Mouse (Mus musculus) right cerebral cortex, adult 18-20 months (tissue): Measurements from ENCODE around the gene Mmrn2.
A peak's percentile ranks its signal among the peaks of the same experiment; 100 is the strongest.

Experiments
- DNase-seq: peaks from one replicate; pipeline ENCODE4 v3.0.0; 2022; ENCODE audit warnings: mixed read lengths

Mmrn2 gene

DNA sequence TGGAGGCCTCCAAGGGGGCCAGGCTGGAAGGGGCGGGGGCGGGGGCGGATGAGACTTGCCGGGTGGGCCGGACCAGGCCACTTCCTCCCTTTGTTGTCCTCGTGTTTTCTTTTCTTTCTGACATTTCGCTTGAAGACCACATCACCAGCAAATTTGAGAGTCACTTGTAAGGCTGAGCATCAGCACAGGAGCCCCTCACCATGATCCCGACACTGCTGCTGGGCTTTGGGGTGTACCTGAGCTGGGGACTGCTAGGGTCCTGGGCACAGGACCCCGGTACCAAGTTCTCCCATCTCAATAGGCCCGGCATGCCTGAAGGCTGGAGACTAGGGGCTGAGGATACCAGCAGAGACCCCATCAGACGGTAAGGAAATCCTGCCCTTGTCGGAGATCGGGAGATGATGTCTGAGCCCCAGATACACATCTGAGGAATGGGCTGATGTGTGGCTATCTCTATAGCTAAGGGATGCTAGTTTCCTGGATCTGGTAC, at the start of gene Mmrn2:
TSS of gene Mmrn2 (plus strand) at position 51 of the 490 bp plus-strand sequence.
- no peak for DNase-seq

DNA sequence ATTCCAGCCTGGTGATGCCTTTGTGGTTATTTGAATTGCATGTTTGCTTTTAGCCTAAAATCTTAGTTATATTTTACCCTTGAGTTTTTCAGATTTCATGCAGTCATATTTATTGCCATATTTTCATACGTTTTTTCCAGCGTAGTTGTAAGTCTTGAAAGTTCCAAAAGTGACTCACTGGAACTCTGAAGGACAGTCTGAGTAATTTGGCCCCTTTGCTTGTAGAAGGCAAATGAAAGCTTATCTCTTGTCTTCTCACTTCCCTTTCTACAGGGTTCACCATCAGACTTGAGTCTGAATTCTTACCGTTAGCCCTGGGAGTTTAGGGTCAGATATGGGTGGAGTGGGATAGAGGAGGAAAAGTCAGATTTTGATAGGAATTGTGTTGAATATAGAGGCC, 48.7 kb upstream of the Mmrn2 start:
- no peak for DNase-seq

DNA sequence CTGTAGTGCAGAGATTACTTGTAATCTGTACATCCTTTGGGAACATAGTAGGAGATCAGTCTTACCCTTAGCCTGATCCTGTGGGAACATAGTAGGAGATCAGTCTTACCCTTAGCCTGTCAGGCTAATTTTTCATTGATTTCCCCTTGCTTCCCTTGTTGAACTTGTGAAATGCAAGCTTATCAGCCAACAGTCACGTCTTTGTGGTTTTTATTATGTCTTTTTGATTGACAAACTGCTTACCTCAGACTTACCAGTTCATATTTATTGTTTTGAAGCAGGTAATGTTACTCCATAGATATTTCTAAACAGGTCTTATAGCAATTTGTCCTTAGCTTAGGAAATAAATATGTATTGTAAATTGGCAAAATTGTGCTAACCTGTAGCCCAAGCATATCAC, 47.6 kb upstream of the Mmrn2 start:
- DNase-seq: no peak

DNA sequence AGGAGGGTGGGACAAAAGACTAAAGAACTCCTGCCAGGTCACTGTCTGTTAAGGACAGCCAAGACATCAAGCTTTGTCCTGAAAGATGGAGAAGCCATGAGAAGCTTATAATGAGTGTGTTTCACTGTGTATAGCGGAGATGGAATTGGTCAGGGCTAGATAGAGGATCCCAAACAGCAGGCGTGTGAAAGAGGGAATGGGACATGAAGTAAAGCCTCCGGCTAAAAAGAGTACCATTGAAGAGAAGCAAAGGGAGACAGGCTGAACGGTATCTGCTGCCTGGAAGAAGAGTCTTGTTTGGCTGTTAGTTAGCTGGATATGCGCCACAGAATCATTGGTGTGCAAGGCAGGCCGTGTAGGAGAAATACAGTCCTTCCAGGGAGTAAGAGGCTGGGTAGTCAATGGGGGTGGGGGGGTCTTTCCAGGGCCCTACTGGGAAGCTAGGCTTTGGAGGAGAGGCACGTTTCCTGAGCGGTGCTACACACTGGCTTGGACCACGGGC, 44.6 kb upstream of the Mmrn2 start:
- DNase-seq: no peak

DNA sequence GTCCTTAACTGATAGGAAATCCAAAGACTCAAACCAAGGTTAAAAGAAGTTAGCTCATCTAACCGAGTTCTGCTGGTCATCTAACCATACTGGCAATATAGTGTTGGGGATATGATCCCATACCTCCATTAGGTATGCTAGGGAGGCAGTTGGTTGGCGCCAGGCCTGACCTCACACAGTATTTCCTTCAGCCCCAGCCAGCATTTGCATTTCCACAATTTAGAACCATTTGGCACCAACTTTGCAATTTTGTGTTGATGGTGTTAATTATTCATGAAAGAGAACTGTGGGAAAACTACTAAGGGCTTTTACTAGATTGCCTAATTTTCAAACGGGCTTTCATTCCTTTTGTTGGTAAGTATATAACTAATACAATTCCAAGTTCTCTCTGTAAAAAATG, 43.4 kb upstream of the Mmrn2 start:
- peak; percentile 28 for DNase-seq

DNA sequence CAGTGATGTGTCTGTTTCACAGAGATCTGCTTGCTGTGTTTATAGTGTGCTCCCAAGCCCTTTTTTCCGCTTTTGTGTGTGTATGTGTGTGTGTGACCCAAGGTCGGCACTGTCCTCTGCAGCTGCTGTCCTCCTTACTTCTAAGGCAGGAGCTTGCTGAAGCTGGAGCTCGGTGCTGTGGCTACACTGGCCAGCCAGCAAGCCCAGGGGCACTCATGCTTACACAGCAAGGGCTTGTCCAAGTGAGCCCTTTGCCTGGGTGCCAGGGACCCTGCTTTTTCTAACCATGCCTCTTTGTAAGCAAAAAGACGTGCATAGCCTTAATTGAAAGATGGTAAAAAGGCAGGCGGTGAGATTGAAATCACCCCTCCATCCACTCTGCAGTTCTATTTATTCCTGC, 42.8 kb upstream of the Mmrn2 start:
- DNase-seq: peak; percentile 51

DNA sequence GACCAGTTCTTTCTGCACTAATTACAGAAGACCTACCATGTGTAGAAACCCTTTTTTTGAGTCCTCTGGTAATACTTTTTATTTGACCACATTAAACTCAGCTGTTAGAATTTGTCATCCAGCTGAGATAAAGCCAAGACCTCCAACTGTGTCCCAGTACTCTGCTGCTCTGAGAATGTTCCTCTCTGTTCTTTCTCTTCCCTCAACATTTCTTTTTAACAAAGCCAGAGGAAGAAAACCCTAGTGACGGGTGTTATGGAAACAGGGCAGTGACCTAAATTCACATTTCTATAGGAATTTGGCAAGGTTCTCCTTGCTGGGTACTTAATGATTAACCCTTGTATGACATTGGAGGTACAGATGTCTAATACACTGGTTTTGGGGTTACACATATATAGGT, 35.8 kb upstream of the Mmrn2 start:
- no peak for DNase-seq

DNA sequence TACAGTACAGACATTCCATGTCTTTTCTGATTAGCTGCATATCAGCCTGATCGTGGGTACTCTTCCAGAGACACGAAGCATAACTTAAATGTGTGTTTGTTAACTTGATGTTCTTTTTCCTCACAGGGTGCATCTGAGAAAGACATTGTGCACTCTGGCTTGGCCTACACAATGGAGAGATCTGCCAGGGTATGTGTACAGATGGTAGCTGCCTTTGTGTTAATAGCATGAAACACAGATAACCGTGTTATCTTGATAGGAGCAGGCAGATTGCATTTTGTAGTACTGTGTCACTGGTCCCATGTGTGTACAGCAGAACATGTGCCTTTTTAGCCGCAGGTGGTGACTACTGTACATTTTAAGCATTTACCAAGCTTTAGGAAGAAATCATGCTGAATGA, 33.3 kb upstream of the Mmrn2 start:
- no peak for DNase-seq

DNA sequence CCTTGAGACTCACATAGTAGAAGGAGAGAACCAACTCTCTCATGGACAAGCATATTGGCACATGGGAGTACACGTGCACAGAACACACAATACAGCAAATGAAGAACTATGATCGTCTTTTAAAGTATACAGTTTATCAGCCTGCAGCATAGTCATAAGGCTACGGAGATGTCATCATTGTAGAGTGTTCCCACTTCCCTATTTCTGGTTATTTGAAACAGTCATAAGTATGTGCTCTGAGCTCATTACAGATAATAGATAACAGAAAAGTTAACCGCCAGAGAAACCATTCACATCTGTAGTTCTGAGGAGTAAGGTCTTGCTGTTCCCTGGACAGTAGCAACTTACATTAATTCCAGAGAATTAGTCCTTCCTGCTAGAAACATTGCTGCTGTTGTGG, 32.2 kb upstream of the Mmrn2 start:
- no peak for DNase-seq

DNA sequence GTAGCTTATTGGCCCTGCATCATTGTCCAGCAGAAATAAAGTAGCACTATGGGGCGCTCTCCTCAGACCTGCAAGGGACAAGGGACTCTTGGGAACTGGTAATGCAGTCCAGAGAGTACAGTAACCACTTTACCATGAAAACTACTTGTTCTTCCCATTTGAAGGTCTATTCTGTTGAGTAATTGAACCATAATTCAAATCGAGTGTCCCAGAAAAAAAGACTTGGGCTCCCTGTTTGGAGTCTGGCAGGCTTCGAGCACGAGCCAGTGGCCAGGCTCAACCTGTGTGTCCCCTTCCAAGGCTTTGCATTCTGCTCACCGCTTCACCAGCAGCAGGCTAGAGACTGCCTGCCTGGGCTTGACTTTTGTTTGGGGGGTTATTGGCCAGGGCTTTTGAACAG, 30.9 kb upstream of the Mmrn2 start:
- DNase-seq: no peak

DNA sequence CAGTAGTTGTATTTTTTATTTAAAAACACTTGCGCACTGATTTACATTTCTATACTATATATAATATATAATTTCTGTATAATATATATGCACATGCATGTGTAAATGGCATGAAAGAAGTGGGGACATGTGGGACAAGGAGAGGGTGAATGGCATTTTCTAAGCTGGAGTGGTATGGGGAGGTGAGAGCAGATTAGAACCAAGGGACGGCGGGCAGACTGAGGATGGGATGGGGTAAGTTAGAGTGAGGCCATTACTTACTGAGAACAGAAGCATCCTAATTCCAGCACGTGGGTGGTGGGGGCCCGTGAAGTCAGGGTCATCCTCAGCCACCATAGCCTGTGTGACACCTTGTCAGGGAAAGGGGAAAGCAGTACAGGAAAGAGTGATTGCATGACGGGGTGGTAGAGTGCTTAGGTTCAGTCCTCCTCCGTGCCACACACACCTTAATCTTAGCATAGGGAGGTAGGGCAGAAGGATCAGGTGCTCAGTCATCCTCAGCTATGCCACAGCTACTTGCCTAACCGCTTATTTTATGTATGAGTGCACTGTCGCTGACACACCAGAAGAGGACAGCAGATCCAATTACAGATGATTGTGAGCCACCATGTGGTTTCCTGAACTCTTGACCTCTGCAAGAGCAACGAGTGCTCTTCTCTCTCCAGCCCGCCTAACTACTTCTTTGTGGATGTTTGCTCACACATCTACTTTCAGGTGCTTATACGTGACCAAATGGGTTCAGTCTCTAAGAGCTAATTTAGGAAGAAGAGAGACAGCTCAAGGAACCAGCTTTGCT, 29.3 kb upstream of the Mmrn2 start:
- DNase-seq: no peak

DNA sequence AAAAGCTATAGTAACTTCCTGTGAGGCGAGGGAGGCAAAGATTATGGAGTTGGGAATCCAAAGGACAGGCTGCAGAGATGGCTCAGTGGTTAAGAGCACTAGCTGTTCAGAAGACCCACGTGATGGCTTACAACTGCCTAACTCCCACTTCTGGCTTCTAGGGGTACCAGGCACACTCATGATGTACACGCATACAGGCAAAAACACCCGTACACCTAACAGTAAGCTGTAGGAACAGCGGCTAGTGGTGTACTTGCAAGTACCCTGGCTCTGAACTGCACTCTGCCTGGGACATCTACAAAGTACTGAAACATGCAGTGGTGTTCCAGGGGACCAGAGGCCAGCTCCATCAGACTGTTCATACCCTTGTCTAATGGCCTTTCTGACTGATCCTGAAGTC, 28.2 kb upstream of the Mmrn2 start:
- DNase-seq: no peak

DNA sequence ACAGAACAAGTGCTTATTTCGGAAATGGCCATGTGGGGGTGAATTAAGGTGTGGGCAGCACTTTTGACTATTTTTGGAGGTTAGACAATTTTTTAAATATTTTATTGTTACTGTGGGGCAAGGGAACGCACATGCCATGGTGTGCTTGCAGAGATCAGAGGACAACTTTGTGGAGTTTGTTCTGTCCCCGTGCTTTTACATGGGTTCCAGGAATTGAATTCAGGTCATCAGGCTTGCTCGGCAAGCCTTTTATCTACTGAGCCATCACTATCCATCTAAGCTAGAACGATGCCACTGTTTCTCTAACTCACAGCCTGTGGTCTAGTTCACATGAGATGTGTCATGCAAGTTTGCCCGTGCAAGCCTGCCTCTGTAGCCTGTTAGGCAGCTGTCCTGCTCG, 27.0 kb upstream of the Mmrn2 start:
- no peak for DNase-seq

DNA sequence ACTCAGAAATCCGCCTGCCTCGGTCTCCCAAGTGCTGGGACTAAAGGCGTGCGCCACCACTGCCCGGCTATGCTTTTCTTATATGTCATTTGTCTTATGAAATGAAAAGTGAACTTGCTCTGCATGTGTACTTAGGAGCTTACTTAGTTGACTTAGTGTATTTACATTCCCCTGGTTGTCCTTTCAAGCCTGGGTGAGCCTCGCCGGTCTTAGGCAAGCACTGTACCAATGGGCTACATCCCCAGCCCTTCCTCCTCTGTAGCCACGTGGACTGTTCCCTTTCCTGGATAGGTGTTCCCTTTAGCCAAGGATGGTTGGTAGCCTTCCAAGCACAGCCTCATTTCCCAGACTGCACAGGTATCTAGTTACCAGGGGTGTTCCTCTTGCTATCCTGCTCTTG, 26.3 kb upstream of the Mmrn2 start:
- DNase-seq: no peak

DNA sequence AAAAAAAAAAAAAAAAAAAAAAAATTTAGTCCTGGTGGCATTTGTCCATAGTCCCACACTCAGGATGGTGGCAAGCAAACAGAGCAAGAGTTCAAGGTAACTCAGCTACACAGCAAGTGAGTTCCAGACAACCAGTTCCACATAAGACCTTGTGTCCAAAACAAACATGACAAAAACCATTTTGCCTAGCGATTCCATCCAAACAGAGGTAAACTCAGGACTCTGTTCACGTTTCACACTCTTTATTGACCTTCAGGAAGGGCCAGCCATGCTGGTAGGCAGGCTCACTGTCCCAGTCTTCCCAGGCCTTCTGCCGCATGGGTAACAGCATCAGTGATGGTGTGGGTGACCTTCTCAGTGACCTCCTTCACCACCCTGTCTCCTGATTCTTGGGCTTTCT, 23.6 kb upstream of the Mmrn2 start:
- DNase-seq: no peak

DNA sequence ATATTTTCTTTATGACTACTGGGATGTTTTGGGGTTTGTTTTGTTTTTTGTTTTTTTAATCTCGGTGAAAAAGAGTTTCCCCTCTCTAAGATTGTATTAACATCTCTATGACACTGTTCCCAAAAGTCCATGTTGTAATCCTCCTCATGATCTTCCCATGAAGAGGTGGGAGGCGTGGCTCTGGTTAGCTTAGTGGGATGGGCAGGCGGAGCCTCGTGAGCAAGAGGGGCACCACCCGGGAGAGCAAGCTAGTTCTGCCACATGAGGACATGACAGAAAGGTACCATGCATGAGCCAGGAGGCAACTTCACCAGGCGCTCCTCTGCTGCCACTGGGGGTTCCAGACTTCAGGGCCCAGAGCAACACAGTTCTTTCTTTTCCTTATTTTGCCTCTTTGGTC, 22.7 kb upstream of the Mmrn2 start:
- DNase-seq: no peak

DNA sequence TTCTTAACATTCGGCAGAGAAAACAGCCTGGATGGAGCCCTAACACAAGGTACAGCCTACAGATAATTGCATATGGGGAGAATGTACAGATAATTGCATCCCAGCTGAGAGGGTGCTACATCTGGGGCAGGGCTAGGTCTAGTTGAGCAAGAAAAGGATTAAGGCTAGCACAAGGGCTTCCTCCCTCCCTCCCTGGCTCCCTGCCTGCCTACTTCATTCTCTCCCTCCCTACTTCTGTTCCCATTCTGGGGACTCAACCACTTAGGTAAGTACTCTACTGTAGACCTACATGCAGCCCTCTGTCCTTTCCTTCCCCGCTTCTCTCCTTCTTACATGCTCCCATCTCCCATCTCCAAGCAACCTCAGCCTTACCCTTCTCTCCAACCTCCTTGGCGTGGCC, 21.9 kb upstream of the Mmrn2 start:
- no peak for DNase-seq

DNA sequence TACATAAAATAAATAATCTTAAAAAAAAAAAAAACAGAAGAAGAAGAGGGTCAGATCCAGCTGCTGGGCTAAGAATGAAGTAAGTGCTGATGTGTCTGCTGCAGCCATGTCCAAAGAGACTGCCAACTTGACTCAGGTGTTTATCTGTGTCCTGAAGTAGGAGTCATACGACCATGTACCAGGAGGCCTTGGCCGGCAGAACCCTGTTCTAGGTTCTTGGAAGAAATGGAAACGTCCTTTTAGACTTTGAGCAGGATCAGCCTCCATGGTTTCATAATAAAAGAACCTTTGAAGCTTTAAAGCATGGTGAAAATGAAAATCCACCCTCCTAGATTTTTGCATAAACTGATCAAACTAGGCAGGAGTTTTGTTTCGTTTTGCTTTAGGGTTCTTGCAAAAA, 20.8 kb upstream of the Mmrn2 start:
- no peak for DNase-seq

DNA sequence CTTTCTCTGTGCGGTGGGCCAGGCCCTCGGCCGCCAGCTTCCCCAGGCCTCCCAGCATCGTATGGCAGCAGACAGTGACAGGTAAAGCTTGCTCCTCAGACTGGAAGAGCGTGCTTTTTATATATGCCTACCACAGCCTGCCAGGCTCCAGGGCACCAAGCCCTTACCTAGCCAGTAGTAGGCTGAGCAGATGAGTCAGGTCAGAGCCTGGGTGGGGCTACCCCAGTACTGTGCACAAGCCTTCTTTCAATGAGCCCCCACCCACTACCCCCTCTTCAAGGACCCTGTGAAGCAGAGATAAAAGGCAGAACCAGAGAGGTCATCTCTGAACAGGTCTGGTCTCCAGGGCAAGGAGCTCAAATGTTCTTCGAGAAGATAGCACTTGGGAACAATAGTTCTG, 20.0 kb upstream of the Mmrn2 start, which contains the start of gene Fam25c:
TSS of gene Fam25c (minus strand) at position 133 of the 400 bp plus-strand sequence.
- DNase-seq: no peak

DNA sequence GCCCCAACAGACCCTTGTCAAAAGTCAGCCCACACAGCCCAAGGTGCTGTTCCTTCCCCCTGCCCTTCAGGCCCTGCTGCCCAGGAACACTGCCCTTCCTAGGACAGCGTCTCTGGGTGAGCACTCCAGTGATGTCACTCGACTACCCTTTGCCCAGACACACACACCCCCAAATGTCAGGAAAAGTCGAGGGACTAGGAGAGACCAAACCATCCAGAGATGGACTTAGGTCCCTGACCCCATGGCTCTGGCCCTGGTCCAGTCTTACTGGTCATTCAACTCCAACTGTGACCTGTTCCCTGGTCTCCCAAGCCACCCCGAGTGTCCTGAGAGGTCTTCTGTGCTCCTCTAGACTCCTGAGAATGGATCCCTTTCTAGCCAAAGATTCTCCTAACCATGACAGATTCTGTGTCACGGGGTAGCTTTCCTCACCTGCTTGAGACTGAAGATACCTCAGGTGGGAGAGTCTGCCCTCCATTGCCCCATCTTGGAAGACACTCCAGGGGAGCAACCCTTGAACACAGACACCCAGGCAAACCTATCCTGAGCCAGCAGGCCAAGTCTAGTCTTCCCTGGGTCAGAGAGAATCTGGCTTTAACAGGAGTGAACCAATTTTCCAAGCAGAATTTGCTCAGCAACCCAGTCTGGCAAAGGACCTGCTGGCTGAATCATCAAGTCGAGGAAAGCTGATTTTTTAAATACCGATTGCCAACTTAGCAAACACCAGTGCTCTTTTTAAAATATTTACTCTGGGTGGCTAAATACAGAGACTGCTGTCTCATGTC, 17.4 kb upstream of the Mmrn2 start:
- DNase-seq: peak; percentile 14

DNA sequence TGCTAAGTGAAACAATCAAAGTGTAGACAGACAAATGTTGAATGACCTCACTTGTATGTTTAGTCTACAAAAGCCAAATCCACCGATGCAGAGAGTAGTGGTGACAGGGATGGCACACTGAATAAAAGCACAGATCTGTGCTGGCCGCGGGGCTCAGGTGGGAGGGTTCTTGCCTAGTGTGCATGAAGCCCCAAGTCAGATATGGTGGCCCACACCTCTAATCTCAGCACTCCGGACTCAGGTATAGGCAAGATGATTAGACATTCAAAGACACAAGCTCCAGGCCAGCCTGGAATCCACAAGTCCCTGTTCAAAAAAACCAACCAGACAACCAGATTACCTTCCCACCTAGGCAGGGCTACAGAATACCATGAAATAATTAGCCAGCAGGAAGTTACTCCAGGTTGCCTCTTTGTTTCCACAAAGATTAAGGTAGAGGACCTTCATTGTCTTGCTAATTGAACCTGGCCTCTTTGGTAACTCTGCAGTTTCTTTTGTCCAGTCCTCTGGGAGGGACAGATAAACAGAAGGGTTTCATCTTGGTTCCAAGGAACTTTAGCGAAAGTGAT, 15.5 kb upstream of the Mmrn2 start:
- DNase-seq: no peak

DNA sequence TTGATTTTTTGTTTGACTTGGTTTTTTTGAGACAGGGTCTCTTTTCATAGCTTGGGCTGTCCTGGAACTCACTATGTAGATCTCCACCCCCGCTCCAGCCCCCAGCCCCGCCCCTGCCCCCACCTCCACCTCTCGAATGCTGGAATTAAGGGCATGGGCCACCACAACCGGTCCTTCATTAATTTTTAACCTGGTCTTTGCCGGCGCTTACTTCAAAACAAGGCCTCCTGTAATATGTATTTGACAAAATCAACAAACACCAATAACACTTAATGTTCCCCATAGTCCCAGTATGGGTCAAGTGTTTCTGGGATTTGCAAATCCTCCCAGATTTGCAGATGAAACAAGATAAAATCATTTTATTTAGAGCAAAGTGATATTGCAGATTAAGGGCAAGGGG, 15.0 kb upstream of the Mmrn2 start:
- DNase-seq: no peak

DNA sequence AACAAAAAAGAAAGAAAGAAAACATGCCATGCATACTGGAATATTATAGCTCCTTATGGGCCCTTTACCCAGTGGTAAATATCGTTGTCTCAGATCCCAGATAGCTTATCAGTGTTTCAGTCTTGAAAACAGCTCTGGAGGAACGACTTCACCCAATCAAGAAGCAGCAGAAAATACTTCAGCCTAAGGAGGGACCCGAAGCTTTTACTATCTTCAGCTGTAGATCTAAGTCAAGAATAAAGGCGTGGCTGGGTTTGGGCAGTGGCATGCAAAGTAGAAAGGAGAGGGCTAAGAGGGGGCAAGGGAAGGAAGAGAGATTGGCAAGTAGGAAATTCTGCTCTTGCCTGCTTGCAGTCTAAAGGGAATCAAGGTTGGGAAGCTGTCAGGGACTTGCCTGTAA, 13.1 kb upstream of the Mmrn2 start:
- no peak for DNase-seq
